Comparison of ENCODE assay signal across 14 mouse cellular contexts in genomic region chr7:30633762-30634412, GRCm38 (mm10). TPM values are rescaled to one million over a fixed set of nuclear protein-coding genes. Genes with fewer than 3 reads are reported as not detected.
DNase-seq lines count a peak whose midpoint lies in the region; ATAC-seq and TF ChIP-seq lines count a peak whose summit lies in the region.
"Had no signal": no experiment of that assay in that cellular context is flagged by ENCODE, and none has a peak within 500 bp of the region (broad histone marks: within the 10 kb centered on the region; RNA-seq: fewer than 3 reads in every experiment).

No protein-coding gene starts in this region.

- peaks cover 49% of the 10 kb centered on the region for H3K27me3 ChIP-seq in hindbrain, embryonic 11.5 days (ENCODE audit: control insufficient read depth, insufficient read depth, low read length)
- peaks cover 47% of the 10 kb centered on the region for H3K27me3 ChIP-seq in hindbrain, embryonic 16.5 days (replicated peaks; ENCODE audit: control insufficient read depth, insufficient read depth, low read length)
- H3K27me3 ChIP-seq in midbrain, embryonic 12.5 days = peaks cover 86% of the 10 kb centered on the region
- H3K27me3 ChIP-seq in midbrain, postnatal 0 days (ENCODE audit: insufficient read depth, low read length) = peaks cover 56% of the 10 kb centered on the region
- H3K27me3 ChIP-seq in embryonic facial prominence, embryonic 13.5 days = peaks cover 74% of the 10 kb centered on the region

- no peak for TF ChIP-seq CTCF in midbrain, postnatal 0 days (IDR thresholded peaks at IDR 0.05)

- H3K4me3 ChIP-seq in hindbrain, embryonic 11.5 days (ENCODE audit: low read depth, low read length) = no peak overlapping the region
- H3K4me3 ChIP-seq in hindbrain, embryonic 16.5 days (ENCODE audit: low read length) = no peak overlapping the region
- H3K4me3 ChIP-seq in midbrain, embryonic 12.5 days = no peak overlapping the region
- H3K4me3 ChIP-seq in midbrain, postnatal 0 days (ENCODE audit: low read depth, low read length) = no peak overlapping the region
- peak overlapping the region; percentile 6; the same call in 1 of the 2 replicates for H3K4me3 ChIP-seq in embryonic facial prominence, embryonic 13.5 days

- no peaks in the 10 kb centered on the region for H3K4me1 ChIP-seq in hindbrain, embryonic 11.5 days (replicated peaks; ENCODE audit: control insufficient read depth, insufficient read depth, low read length)
- peaks cover 3% of the 10 kb centered on the region; the same call in 1 of the 2 replicates for H3K4me1 ChIP-seq in hindbrain, embryonic 16.5 days (ENCODE audit: control insufficient read depth, insufficient read depth, low read depth, low read length)
- peaks cover 7% of the 10 kb centered on the region for H3K4me1 ChIP-seq in midbrain, embryonic 12.5 days
- H3K4me1 ChIP-seq in midbrain, postnatal 0 days (ENCODE audit: insufficient read depth, low read length) = no peaks in the 10 kb centered on the region
- peaks cover 10% of the 10 kb centered on the region for H3K4me1 ChIP-seq in embryonic facial prominence, embryonic 13.5 days

- no peaks in the 10 kb centered on the region for H3K9me3 ChIP-seq in hindbrain, embryonic 11.5 days (ENCODE audit: control insufficient read depth, low read length)
- H3K9me3 ChIP-seq in hindbrain, embryonic 16.5 days (ENCODE audit: control insufficient read depth, low read length) = no peaks in the 10 kb centered on the region
- H3K9me3 ChIP-seq in midbrain, embryonic 12.5 days = no peaks in the 10 kb centered on the region
- no peaks in the 10 kb centered on the region for H3K9me3 ChIP-seq in midbrain, postnatal 0 days (ENCODE audit: low read length)
- H3K9me3 ChIP-seq in embryonic facial prominence, embryonic 13.5 days = no peaks in the 10 kb centered on the region

- DNase-seq in hindbrain, embryonic 11.5 days (ENCODE audit: low spot score) = peak; percentile 22
- no peak for DNase-seq in midbrain, postnatal 0 days (ENCODE audit: low spot score)
- no peak for DNase-seq in frontal cortex, adult 2 months (ENCODE audit: extremely low spot score in 1 of 2, low spot score in 1 of 2)
- no peak for DNase-seq in cerebellum, adult 11 months
- DNase-seq: right cerebral cortex, postnatal 25 days had no signal

- H3K36me3 ChIP-seq in hindbrain, embryonic 11.5 days (ENCODE audit: control insufficient read depth, insufficient read depth, low read length) = no peaks in the 10 kb centered on the region
- H3K36me3 ChIP-seq in hindbrain, embryonic 16.5 days (ENCODE audit: control insufficient read depth, insufficient read depth, low read length) = no peaks in the 10 kb centered on the region
- no peaks in the 10 kb centered on the region for H3K36me3 ChIP-seq in midbrain, embryonic 12.5 days
- H3K36me3 ChIP-seq in midbrain, postnatal 0 days (ENCODE audit: insufficient read depth, low read length) = no peaks in the 10 kb centered on the region
- H3K36me3 ChIP-seq in embryonic facial prominence, embryonic 13.5 days = no peaks in the 10 kb centered on the region

- no peak overlapping the region for H3K9ac ChIP-seq in hindbrain, embryonic 11.5 days (ENCODE audit: low read depth, low read length)
- H3K9ac ChIP-seq in hindbrain, embryonic 16.5 days (ENCODE audit: low read depth, low read length) = no peak overlapping the region; the same call in 1 of the 2 replicates
- H3K9ac ChIP-seq in midbrain, embryonic 12.5 days (replicated peaks) = no peak overlapping the region
- no peak overlapping the region for H3K9ac ChIP-seq in midbrain, postnatal 0 days (replicated peaks; ENCODE audit: low read length, poor library complexity, severe bottlenecking)
- 0 out of 2 replicates have a peak overlapping the region, but pooled peaks have one; percentile 16 for H3K9ac ChIP-seq in embryonic facial prominence, embryonic 13.5 days

- no peak overlapping the region for H3K4me2 ChIP-seq in hindbrain, embryonic 11.5 days (replicated peaks; ENCODE audit: low read depth, low read length)
- no peak overlapping the region for H3K4me2 ChIP-seq in hindbrain, embryonic 16.5 days (ENCODE audit: low read length)
- 0 out of 2 replicates have a peak overlapping the region, but pooled peaks have one; percentile 5 for H3K4me2 ChIP-seq in midbrain, embryonic 12.5 days (replicated peaks)
- H3K4me2 ChIP-seq in midbrain, postnatal 0 days (ENCODE audit: low read depth, low read length, poor library complexity, severe bottlenecking) = no peak overlapping the region
- H3K4me2 ChIP-seq in embryonic facial prominence, embryonic 13.5 days = peak overlapping the region; percentile 45; the same call in 1 of the 2 replicates

- 5% methylated on average over 27 of the region's 27 CpGs for WGBS in hindbrain, embryonic 11.5 days
- WGBS in hindbrain, embryonic 16.5 days = 7% methylated on average over 27 of the region's 27 CpGs
- WGBS in midbrain, embryonic 12.5 days = 6% methylated on average over 27 of the region's 27 CpGs
- WGBS in midbrain, postnatal 0 days = 8% methylated on average over 27 of the region's 27 CpGs
- WGBS in embryonic facial prominence, embryonic 13.5 days = 5% methylated on average over 27 of the region's 27 CpGs

- H3K27ac ChIP-seq in hindbrain, embryonic 11.5 days (ENCODE audit: low read depth, low read length) = no peak overlapping the region
- no peak overlapping the region for H3K27ac ChIP-seq in hindbrain, embryonic 16.5 days (ENCODE audit: low read depth, low read length)
- H3K27ac ChIP-seq in midbrain, embryonic 12.5 days (replicated peaks) = no peak overlapping the region
- H3K27ac ChIP-seq in midbrain, postnatal 0 days (ENCODE audit: low read depth, low read length) = no peak overlapping the region
- H3K27ac ChIP-seq in embryonic facial prominence, embryonic 13.5 days = no peak overlapping the region
- H3K27ac ChIP-seq: macrophage had no signal

- no peak for ATAC-seq in hindbrain, embryonic 11.5 days (ENCODE audit: low FRiP score)
- no peak for ATAC-seq in hindbrain, embryonic 16.5 days
- ATAC-seq in midbrain, embryonic 12.5 days (ENCODE audit: low FRiP score, low read depth) = no peak
- no peak for ATAC-seq in midbrain, postnatal 0 days (ENCODE audit: low FRiP score)
- no peak for ATAC-seq in embryonic facial prominence, embryonic 13.5 days (ENCODE audit: insufficient number of reproducible peaks, insufficient read depth, low FRiP score, low TSS enrichment, low read depth)
- ATAC-seq in megakaryocyte progenitor cell, adult 5-6 weeks (replicated peaks; ENCODE audit: poor library complexity) = 0 out of 2 replicates have a peak, but pooled peaks have one; percentile 20
- ATAC-seq: activated CD4-positive, CD25-positive, alpha-beta regulatory T cell, adult 4 months had no signal

RNA-seq across cellular contexts. Expression of gene Etv2, which starts 1.8 kb away (rescaled TPM):
- polyA plus RNA-seq in hindbrain, embryonic 11.5 days (2014; fragmentation: Nextera tagmentation; extraction: Ambion mirVana) = not detected in 2 replicates
- not detected in 2 replicates for polyA plus RNA-seq in hindbrain, embryonic 16.5 days (2015; fragmentation: Nextera tagmentation; extraction: Ambion mirVana)
- polyA plus RNA-seq in midbrain, embryonic 12.5 days (2016; fragmentation: Nextera tagmentation; extraction: Ambion mirVana) = not detected in 2 replicates
- 1.2 TPM in 1 of 2 replicates, not detected in the other for total RNA-seq in midbrain, postnatal 0 days (2014; rRNA removed)
- polyA plus RNA-seq in midbrain, postnatal 0 days (2015; fragmentation: Nextera tagmentation; extraction: Ambion mirVana) = 0.15 TPM in 1 of 2 replicates, not detected in the other
- polyA plus RNA-seq in embryonic facial prominence, embryonic 13.5 days (2015; fragmentation: Nextera tagmentation; extraction: Ambion mirVana) = not detected in 2 replicates
- not detected in 2 replicates for total RNA-seq in megakaryocyte progenitor cell, adult 5-6 weeks (2015)
- not detected in 2 replicates for total RNA-seq in megakaryocyte progenitor cell, adult 5-6 weeks (2017)
- not detected in 2 replicates for polyA plus RNA-seq in frontal cortex, adult 2 months (2012; rRNA removed)
- total RNA-seq: left cerebral cortex, postnatal 14 days had no signal
- polyA plus RNA-seq: activated CD4-positive, CD25-positive, alpha-beta regulatory T cell, adult 4 months; forebrain, embryonic 11.5 days; gonadal fat pad, adult 2 months; macrophage had no signal

RNA-seq across cellular contexts. Expression of gene Cox6b1, which starts 7.9 kb away (rescaled TPM):
- 816 and 817 TPM in 2 replicates for polyA plus RNA-seq in hindbrain, embryonic 11.5 days (2014; fragmentation: Nextera tagmentation; extraction: Ambion mirVana)
- polyA plus RNA-seq in hindbrain, embryonic 16.5 days (2015; fragmentation: Nextera tagmentation; extraction: Ambion mirVana) = 1,112 and 1,310 TPM in 2 replicates
- polyA plus RNA-seq in midbrain, embryonic 12.5 days (2016; fragmentation: Nextera tagmentation; extraction: Ambion mirVana) = 801 and 832 TPM in 2 replicates
- total RNA-seq in midbrain, postnatal 0 days (2014; rRNA removed) = 310 and 337 TPM in 2 replicates
- 1,351 and 1,409 TPM in 2 replicates for polyA plus RNA-seq in midbrain, postnatal 0 days (2015; fragmentation: Nextera tagmentation; extraction: Ambion mirVana)
- 818 and 841 TPM in 2 replicates for polyA plus RNA-seq in embryonic facial prominence, embryonic 13.5 days (2015; fragmentation: Nextera tagmentation; extraction: Ambion mirVana)
- total RNA-seq in megakaryocyte progenitor cell, adult 5-6 weeks (2015) = 325 and 346 TPM in 2 replicates
- 428 and 592 TPM in 2 replicates for total RNA-seq in megakaryocyte progenitor cell, adult 5-6 weeks (2017)
- polyA plus RNA-seq in frontal cortex, adult 2 months (2012; rRNA removed) = 893 and 1,127 TPM in 2 replicates

RNA-seq across cellular contexts. Expression of gene Rbm42, which starts 16.2 kb away (rescaled TPM):
- polyA plus RNA-seq in hindbrain, embryonic 11.5 days (2014; fragmentation: Nextera tagmentation; extraction: Ambion mirVana) = 119 and 123 TPM in 2 replicates
- polyA plus RNA-seq in hindbrain, embryonic 16.5 days (2015; fragmentation: Nextera tagmentation; extraction: Ambion mirVana) = 125 and 128 TPM in 2 replicates
- polyA plus RNA-seq in midbrain, embryonic 12.5 days (2016; fragmentation: Nextera tagmentation; extraction: Ambion mirVana) = 153 and 154 TPM in 2 replicates
- total RNA-seq in midbrain, postnatal 0 days (2014; rRNA removed) = 163 and 185 TPM in 2 replicates
- polyA plus RNA-seq in midbrain, postnatal 0 days (2015; fragmentation: Nextera tagmentation; extraction: Ambion mirVana) = 120 and 123 TPM in 2 replicates
- polyA plus RNA-seq in embryonic facial prominence, embryonic 13.5 days (2015; fragmentation: Nextera tagmentation; extraction: Ambion mirVana) = 128 and 139 TPM in 2 replicates
- total RNA-seq in megakaryocyte progenitor cell, adult 5-6 weeks (2015) = 43.9 and 52.2 TPM in 2 replicates
- total RNA-seq in megakaryocyte progenitor cell, adult 5-6 weeks (2017) = 36.7 and 39.9 TPM in 2 replicates
- 59.7 and 66.4 TPM in 2 replicates for polyA plus RNA-seq in frontal cortex, adult 2 months (2012; rRNA removed)

RNA-seq across cellular contexts. Expression of gene Upk1a, which starts 21.2 kb away (rescaled TPM):
- polyA plus RNA-seq in hindbrain, embryonic 11.5 days (2014; fragmentation: Nextera tagmentation; extraction: Ambion mirVana) = 0.54 and 1.2 TPM in 2 replicates
- 0.70 and 0.72 TPM in 2 replicates for polyA plus RNA-seq in hindbrain, embryonic 16.5 days (2015; fragmentation: Nextera tagmentation; extraction: Ambion mirVana)
- 0.75 and 0.85 TPM in 2 replicates for polyA plus RNA-seq in midbrain, embryonic 12.5 days (2016; fragmentation: Nextera tagmentation; extraction: Ambion mirVana)
- total RNA-seq in midbrain, postnatal 0 days (2014; rRNA removed) = 0.76 and 1.5 TPM in 2 replicates
- 0.65 and 0.84 TPM in 2 replicates for polyA plus RNA-seq in midbrain, postnatal 0 days (2015; fragmentation: Nextera tagmentation; extraction: Ambion mirVana)
- 0.28 and 0.55 TPM in 2 replicates for polyA plus RNA-seq in embryonic facial prominence, embryonic 13.5 days (2015; fragmentation: Nextera tagmentation; extraction: Ambion mirVana)
- 0.61 and 1.3 TPM in 2 replicates for total RNA-seq in megakaryocyte progenitor cell, adult 5-6 weeks (2015)
- total RNA-seq in megakaryocyte progenitor cell, adult 5-6 weeks (2017) = 0.14 TPM in 1 of 2 replicates, not detected in the other
- 1.7 and 2.3 TPM in 2 replicates for polyA plus RNA-seq in frontal cortex, adult 2 months (2012; rRNA removed)

RNA-seq across cellular contexts. Expression of gene Haus5, which starts 30.9 kb away (rescaled TPM):
- 40.3 and 41.8 TPM in 2 replicates for polyA plus RNA-seq in hindbrain, embryonic 11.5 days (2014; fragmentation: Nextera tagmentation; extraction: Ambion mirVana)
- 25.7 and 28.8 TPM in 2 replicates for polyA plus RNA-seq in hindbrain, embryonic 16.5 days (2015; fragmentation: Nextera tagmentation; extraction: Ambion mirVana)
- 49.0 and 50.4 TPM in 2 replicates for polyA plus RNA-seq in midbrain, embryonic 12.5 days (2016; fragmentation: Nextera tagmentation; extraction: Ambion mirVana)
- 17.9 and 22.7 TPM in 2 replicates for total RNA-seq in midbrain, postnatal 0 days (2014; rRNA removed)
- 19.8 and 20.0 TPM in 2 replicates for polyA plus RNA-seq in midbrain, postnatal 0 days (2015; fragmentation: Nextera tagmentation; extraction: Ambion mirVana)
- polyA plus RNA-seq in embryonic facial prominence, embryonic 13.5 days (2015; fragmentation: Nextera tagmentation; extraction: Ambion mirVana) = 51.0 and 51.3 TPM in 2 replicates
- total RNA-seq in megakaryocyte progenitor cell, adult 5-6 weeks (2015) = 31.0 and 31.3 TPM in 2 replicates
- 21.5 and 28.7 TPM in 2 replicates for total RNA-seq in megakaryocyte progenitor cell, adult 5-6 weeks (2017)
- polyA plus RNA-seq in frontal cortex, adult 2 months (2012; rRNA removed) = 11.8 and 13.0 TPM in 2 replicates

Comparison
In these comparisons a context has a peak if more than half of its experiments do, and no peak if none do; other contexts are left out.
1. H3K4me2 ChIP-seq: peak in midbrain, embryonic 12.5 days (single experiment) and embryonic facial prominence, embryonic 13.5 days (single experiment); none in hindbrain, embryonic 11.5 days (single experiment), hindbrain, embryonic 16.5 days (single experiment) and midbrain, postnatal 0 days (single experiment).